Mouse (Mus musculus) liver, adult 2 months (tissue): ENCODE measurements at regions not wholly inside any gene's neighbourhood (a gene's known extent, or its start where the extent isn't known, plus 50 kb on each side); places are given as distances from the start of the nearest gene placed in this dataset.

Experiments used
- DNase-seq: peaks from one replicate; pipeline ENCODE4 v3.0.0-alpha.2; 2011; ENCODE audit warnings: low read depth, low spot score; ENCODE audit errors: extremely low read depth
- H3K27ac ChIP-seq: fragments of 200-500 bp; replicated peaks from 2 replicates; pipeline ENCODE4 v1.5.1; 2012; ENCODE audit warnings: low read depth, mild to moderate bottlenecking, control low read depth, inconsistent platforms, low read length; ENCODE audit not compliant: insufficient read depth
- H3K27me3 ChIP-seq: fragments of 200-500 bp; 2 replicates; pipeline ENCODE4 v1.6.1; 2012; ENCODE audit warnings: mild to moderate bottlenecking, moderate library complexity, low read length, inconsistent platforms; ENCODE audit not compliant: control insufficient read depth, insufficient read depth
- H3K36me3 ChIP-seq: fragments of 200-500 bp; 2 replicates; pipeline ENCODE4 v1.6.1; 2012; ENCODE audit warnings: low read length, inconsistent platforms; ENCODE audit not compliant: control insufficient read depth, insufficient read depth
- H3K4me1 ChIP-seq: fragments of 200-500 bp; 2 replicates; pipeline ENCODE4 v1.6.1; 2011; ENCODE audit warnings: low read length; ENCODE audit not compliant: control insufficient read depth, insufficient read depth
- H3K4me3 ChIP-seq: fragments of 200-500 bp; 2 replicates; pipeline ENCODE4 v1.5.1; 2011; ENCODE audit warnings: low read depth, mild to moderate bottlenecking, control low read depth, low read length, moderate library complexity; ENCODE audit not compliant: insufficient read depth
- H3K79me2 ChIP-seq: fragments of 200-500 bp; 2 replicates; pipeline ENCODE4 v1.6.1; 2012; ENCODE audit warnings: inconsistent platforms, mild to moderate bottlenecking, low read length, moderate library complexity; ENCODE audit not compliant: control insufficient read depth, insufficient read depth
- H3K9ac ChIP-seq: fragments of 200-500 bp; 2 replicates; pipeline ENCODE4 v1.6.1; 2012; ENCODE audit warnings: low read depth, mild to moderate bottlenecking, control low read depth, inconsistent platforms, low read length
- CTCF ChIP-seq: fragments of 200-500 bp; IDR thresholded peaks from 2 replicates; pipeline ENCODE4 v1.5.1; 2011; ENCODE audit warnings: low read depth, low read length, control low read depth
- POLR2A ChIP-seq: fragments of 200-500 bp; IDR thresholded peaks from 2 replicates; pipeline ENCODE4 v1.6.1; 2011; ENCODE audit warnings: low read length, control low read depth; ENCODE audit not compliant: insufficient read depth; ENCODE audit errors: extremely low read depth
- WGBS: fragments of 180-500 bp; shearing (Covaris S2); methylation state at CpG from one replicate; pipeline ENCODE4 v1.1.7; 2018; 5-methylcytosine and 5-hydroxymethylcytosine counted together

- H3K4me1 ChIP-seq, result no peaks in the 10 kb centered on the region
Measured at GRCm38 (mm10) chr2:143003341-143003740, 59.5 kb upstream of the Snrpb2 start.

GRCm38 (mm10) chr2:143011380-143011779 lies 51.5 kb upstream of the Snrpb2 start:
- H3K27ac ChIP-seq, result no peak overlapping the region
- no peaks in the 10 kb centered on the region for H3K27me3 ChIP-seq
- TF ChIP-seq CTCF (peak; percentile 1; the same call in 1 of the 2 replicates), POLR2A (no peak)
- no peak for DNase-seq
- H3K9ac ChIP-seq, result no peak overlapping the region
- no peak overlapping the region for H3K4me3 ChIP-seq
- no peaks in the 10 kb centered on the region for H3K4me1 ChIP-seq
- no peaks in the 10 kb centered on the region for H3K36me3 ChIP-seq
- WGBS, result 59% methylated on average over 8 of the region's 8 CpGs
- H3K79me2 ChIP-seq, result no peaks in the 10 kb centered on the region

More at GRCm38 (mm10) chr2:143003341-143003740, 59.5 kb upstream of the Snrpb2 start:
- Histone ChIP-seq H3K27me3 (0 out of 2 replicates have a peak, but pooled peaks cover 4% of the 10 kb centered on the region), H3K79me2 (no peaks in the 10 kb centered on the region), H3K36me3 (no peaks in the 10 kb centered on the region), H3K9ac (no peak overlapping the region), H3K4me3 (no peak overlapping the region), H3K27ac (no peak overlapping the region)
- 76% methylated on average over 3 of the region's 3 CpGs for WGBS
- TF ChIP-seq POLR2A, result no peak
- no peak for TF ChIP-seq CTCF
- no peak for DNase-seq
